In the genomic region with DNA sequence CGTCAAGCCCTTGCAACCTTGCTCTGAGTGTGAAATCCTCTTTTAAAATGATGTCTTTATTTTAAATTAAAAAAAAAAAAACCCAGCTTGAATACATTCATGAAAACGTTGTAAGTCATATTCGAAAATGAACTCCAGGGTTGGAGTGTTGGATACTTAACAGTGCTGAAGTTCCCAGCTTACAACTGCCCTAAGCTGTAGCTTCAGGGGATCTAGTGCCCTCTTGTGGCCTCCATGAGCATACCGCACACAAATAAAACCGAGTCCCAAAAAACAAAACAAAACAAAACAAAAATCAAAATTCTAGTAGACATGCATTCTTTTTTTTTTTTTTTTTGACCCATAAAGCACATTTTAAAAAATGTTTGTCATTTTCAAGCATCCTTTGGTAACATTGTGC, we compare ENCODE assay signal across 10 mouse cellular contexts. TPM values are rescaled to one million over a fixed set of nuclear protein-coding genes. Genes with fewer than 3 reads are reported as not detected.
DNase-seq lines count a peak whose midpoint lies in the region; ATAC-seq and TF ChIP-seq lines count a peak whose summit lies in the region.
"Had no signal": no experiment of that assay in that cellular context is flagged by ENCODE, and none has a peak within 500 bp of the region (broad histone marks: within the 10 kb centered on the region; RNA-seq: fewer than 3 reads in every experiment).

No protein-coding gene starts in this region.

- no peak overlapping the region for H3K9ac ChIP-seq in forebrain, embryonic 15.5 days (replicated peaks)
- H3K9ac ChIP-seq in forebrain, embryonic 13.5 days = no peak overlapping the region
- no peak overlapping the region for H3K9ac ChIP-seq in midbrain, postnatal 0 days (replicated peaks; ENCODE audit: low read length, poor library complexity, severe bottlenecking)

- H3K36me3 ChIP-seq in forebrain, embryonic 15.5 days = no peaks in the 10 kb centered on the region
- H3K36me3 ChIP-seq in forebrain, embryonic 13.5 days (ENCODE audit: poor library complexity, severe bottlenecking) = no peaks in the 10 kb centered on the region
- no peaks in the 10 kb centered on the region for H3K36me3 ChIP-seq in midbrain, postnatal 0 days (ENCODE audit: insufficient read depth, low read length)
- no peaks in the 10 kb centered on the region for H3K36me3 ChIP-seq in midbrain, embryonic 10.5 days

- WGBS in forebrain, embryonic 15.5 days = 24% methylated on average over 5 of the region's 5 CpGs
- 24% methylated on average over 5 of the region's 5 CpGs for WGBS in forebrain, embryonic 13.5 days
- 23% methylated on average over 5 of the region's 5 CpGs for WGBS in midbrain, postnatal 0 days
- 23% methylated on average over 5 of the region's 5 CpGs for WGBS in midbrain, embryonic 10.5 days
- 25% methylated on average over 5 of the region's 5 CpGs for WGBS in bone marrow, adult 2 months

- no peak overlapping the region for H3K4me2 ChIP-seq in forebrain, embryonic 15.5 days (replicated peaks)
- no peak overlapping the region for H3K4me2 ChIP-seq in forebrain, embryonic 13.5 days
- no peak overlapping the region for H3K4me2 ChIP-seq in midbrain, postnatal 0 days (ENCODE audit: low read depth, low read length, poor library complexity, severe bottlenecking)

- no peak overlapping the region for H3K27ac ChIP-seq in forebrain, embryonic 15.5 days (replicated peaks)
- no peak overlapping the region for H3K27ac ChIP-seq in forebrain, embryonic 13.5 days
- H3K27ac ChIP-seq in midbrain, postnatal 0 days (ENCODE audit: low read depth, low read length) = no peak overlapping the region
- H3K27ac ChIP-seq in midbrain, embryonic 10.5 days (replicated peaks) = no peak overlapping the region
- no peak overlapping the region for H3K27ac ChIP-seq in bone marrow, adult 2 months (ENCODE audit: control insufficient read depth, insufficient read depth, low read depth, low read length, poor library complexity)

- H3K4me1 ChIP-seq in forebrain, embryonic 15.5 days = no peaks in the 10 kb centered on the region
- no peaks in the 10 kb centered on the region for H3K4me1 ChIP-seq in forebrain, embryonic 13.5 days
- no peaks in the 10 kb centered on the region for H3K4me1 ChIP-seq in midbrain, postnatal 0 days (ENCODE audit: insufficient read depth, low read length)
- peaks cover 4% of the 10 kb centered on the region; the same call in 1 of the 2 replicates for H3K4me1 ChIP-seq in midbrain, embryonic 10.5 days
- H3K4me1 ChIP-seq in bone marrow, adult 2 months (ENCODE audit: control insufficient read depth, insufficient read depth, low read length) = no peaks in the 10 kb centered on the region

- H3K4me3 ChIP-seq in forebrain, embryonic 15.5 days = no peak overlapping the region
- no peak overlapping the region for H3K4me3 ChIP-seq in forebrain, embryonic 13.5 days
- no peak overlapping the region for H3K4me3 ChIP-seq in midbrain, postnatal 0 days (ENCODE audit: low read depth, low read length)
- no peak overlapping the region for H3K4me3 ChIP-seq in midbrain, embryonic 10.5 days
- no peak overlapping the region for H3K4me3 ChIP-seq in bone marrow, adult 2 months (replicated peaks; ENCODE audit: control insufficient read depth, low read depth, low read length)

- no peaks in the 10 kb centered on the region for H3K9me3 ChIP-seq in forebrain, embryonic 15.5 days
- no peaks in the 10 kb centered on the region for H3K9me3 ChIP-seq in forebrain, embryonic 13.5 days (replicated peaks)
- no peaks in the 10 kb centered on the region for H3K9me3 ChIP-seq in midbrain, postnatal 0 days (ENCODE audit: low read length)
- H3K9me3 ChIP-seq in midbrain, embryonic 10.5 days (replicated peaks) = no peaks in the 10 kb centered on the region

- TF ChIP-seq CTCF in midbrain, postnatal 0 days (IDR thresholded peaks at IDR 0.05) = peak; percentile 62
- TF ChIP-seq CTCF in bone marrow, adult 2 months (IDR thresholded peaks at IDR 0.05; ENCODE audit: control insufficient read depth, insufficient read depth, low read length) = peak; percentile 69

- peak; percentile 54; the same call in 1 of the 2 replicates for ATAC-seq in forebrain, embryonic 15.5 days (replicated peaks)
- no peak for ATAC-seq in forebrain, embryonic 13.5 days
- no peak for ATAC-seq in midbrain, postnatal 0 days (ENCODE audit: low FRiP score)

- TF ChIP-seq POLR2A in bone marrow, adult 2 months (IDR thresholded peaks at IDR 0.05; ENCODE audit: borderline replicate concordance, control insufficient read depth, low read depth, low read length) = no peak

- no peaks in the 10 kb centered on the region for H3K27me3 ChIP-seq in forebrain, embryonic 15.5 days
- H3K27me3 ChIP-seq in forebrain, embryonic 13.5 days = no peaks in the 10 kb centered on the region
- no peaks in the 10 kb centered on the region for H3K27me3 ChIP-seq in midbrain, postnatal 0 days (ENCODE audit: insufficient read depth, low read length)
- H3K27me3 ChIP-seq in midbrain, embryonic 10.5 days (ENCODE audit: low read depth, poor library complexity, severe bottlenecking) = no peaks in the 10 kb centered on the region

- peak; percentile 57 for DNase-seq in midbrain, postnatal 0 days (ENCODE audit: low spot score)
- no peak for DNase-seq in midbrain, embryonic 10.5 days (ENCODE audit: low spot score)
- peak; percentile 39 to 63 for DNase-seq in kidney, postnatal 36 days
- peak; percentile 19 for DNase-seq in telencephalon, adult 2 months (ENCODE audit: low read depth, low spot score)
- DNase-seq in gastrocnemius, postnatal 25 days = no peak

RNA-seq across cellular contexts. Expression of a gene that starts 6.9 kb away (rescaled TPM):
- not detected in 2 replicates for polyA plus RNA-seq in forebrain, embryonic 15.5 days (2015; fragmentation: Nextera tagmentation; extraction: Ambion mirVana)
- polyA plus RNA-seq in forebrain, embryonic 13.5 days (2015; fragmentation: Nextera tagmentation; extraction: Ambion mirVana) = not detected in 2 replicates
- not detected in 2 replicates for total RNA-seq in midbrain, postnatal 0 days (2014; rRNA removed)
- not detected in 2 replicates for polyA plus RNA-seq in midbrain, postnatal 0 days (2015; fragmentation: Nextera tagmentation; extraction: Ambion mirVana)
- polyA plus RNA-seq in midbrain, embryonic 10.5 days (2016; fragmentation: Nextera tagmentation; extraction: Ambion mirVana) = 0.05 TPM in 1 of 2 replicates, not detected in the other
- not detected in 2 replicates for polyA plus RNA-seq in bone marrow, adult 2 months (2011; ENCODE audit: insufficient read depth, insufficient read length, low replicate concordance, missing spikeins)
- total RNA-seq in gastrocnemius, postnatal 25 days (2021) = not detected
- polyA plus RNA-seq: limb, embryonic 11.5 days; stomach, embryonic 14.5 days had no signal

RNA-seq across cellular contexts. Expression of a gene that starts 18.2 kb away (rescaled TPM):
- 15.3 and 15.6 TPM in 2 replicates for polyA plus RNA-seq in forebrain, embryonic 15.5 days (2015; fragmentation: Nextera tagmentation; extraction: Ambion mirVana)
- 12.8 and 14.1 TPM in 2 replicates for polyA plus RNA-seq in forebrain, embryonic 13.5 days (2015; fragmentation: Nextera tagmentation; extraction: Ambion mirVana)
- 16.1 and 16.2 TPM in 2 replicates for total RNA-seq in midbrain, postnatal 0 days (2014; rRNA removed)
- 7.3 and 7.8 TPM in 2 replicates for polyA plus RNA-seq in midbrain, postnatal 0 days (2015; fragmentation: Nextera tagmentation; extraction: Ambion mirVana)
- polyA plus RNA-seq in midbrain, embryonic 10.5 days (2016; fragmentation: Nextera tagmentation; extraction: Ambion mirVana) = 15.9 and 18.0 TPM in 2 replicates
- 2.0 and 5.1 TPM in 2 replicates for polyA plus RNA-seq in bone marrow, adult 2 months (2011; ENCODE audit: insufficient read depth, insufficient read length, low replicate concordance, missing spikeins)
- 1 to 10 TPM; 4.3 to 4.4 TPM for total RNA-seq in gastrocnemius, postnatal 25 days (2021)

Comparison
In these comparisons a context has a peak if more than half of its experiments do, and no peak if none do; other contexts are left out.
1. DNase-seq: peak in midbrain, postnatal 0 days (single experiment), kidney, postnatal 36 days (2 of 2) and telencephalon, adult 2 months (single experiment); none in midbrain, embryonic 10.5 days (single experiment) and gastrocnemius, postnatal 25 days (single experiment).